Mouse (Mus musculus): ENCODE data around the gene Guk1.

DNA sequence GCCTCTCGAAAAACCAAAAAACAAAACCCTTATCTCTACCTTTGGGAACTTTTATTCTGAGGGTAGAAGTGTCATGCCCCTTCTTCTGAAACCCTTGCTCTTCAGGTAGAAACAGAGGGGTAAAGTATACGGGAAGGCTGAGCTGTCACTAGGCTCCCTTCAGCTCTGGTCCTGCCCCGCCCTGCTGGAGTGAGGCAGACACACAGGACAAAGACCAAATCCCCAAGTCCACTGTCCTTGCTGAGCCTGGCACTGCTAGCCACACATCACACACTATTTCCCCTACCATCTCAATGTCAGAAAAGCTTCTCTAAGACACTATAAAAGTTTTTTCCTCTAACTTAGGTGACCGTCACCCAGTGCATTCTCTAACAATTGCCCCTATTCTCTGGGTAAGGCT is 30.3 kb upstream of the Guk1 start:
- TF ChIP-seq CTCF (IDR thresholded peaks at IDR 0.05; ENCODE audit: extremely low read depth, insufficient read depth, low read length) (no peak), POLR2A (IDR thresholded peaks at IDR 0.05; ENCODE audit: extremely low read depth, insufficient read depth, low read length) (no peak)
